Mouse (Mus musculus) B cell, adult 2 months (primary cell): Measurements from ENCODE around the gene Trim12c.
"Not testable (repeated sequence)": the region's sequence is repeated elsewhere in the genome, so short reads cannot be mapped to it uniquely, and the experiment has no call there.

Experiments
- DNase-seq, 2 experiments: peaks; one replicate each; pipeline ENCODE4 v3.0.0; 2022

Trim12c gene

DNA sequence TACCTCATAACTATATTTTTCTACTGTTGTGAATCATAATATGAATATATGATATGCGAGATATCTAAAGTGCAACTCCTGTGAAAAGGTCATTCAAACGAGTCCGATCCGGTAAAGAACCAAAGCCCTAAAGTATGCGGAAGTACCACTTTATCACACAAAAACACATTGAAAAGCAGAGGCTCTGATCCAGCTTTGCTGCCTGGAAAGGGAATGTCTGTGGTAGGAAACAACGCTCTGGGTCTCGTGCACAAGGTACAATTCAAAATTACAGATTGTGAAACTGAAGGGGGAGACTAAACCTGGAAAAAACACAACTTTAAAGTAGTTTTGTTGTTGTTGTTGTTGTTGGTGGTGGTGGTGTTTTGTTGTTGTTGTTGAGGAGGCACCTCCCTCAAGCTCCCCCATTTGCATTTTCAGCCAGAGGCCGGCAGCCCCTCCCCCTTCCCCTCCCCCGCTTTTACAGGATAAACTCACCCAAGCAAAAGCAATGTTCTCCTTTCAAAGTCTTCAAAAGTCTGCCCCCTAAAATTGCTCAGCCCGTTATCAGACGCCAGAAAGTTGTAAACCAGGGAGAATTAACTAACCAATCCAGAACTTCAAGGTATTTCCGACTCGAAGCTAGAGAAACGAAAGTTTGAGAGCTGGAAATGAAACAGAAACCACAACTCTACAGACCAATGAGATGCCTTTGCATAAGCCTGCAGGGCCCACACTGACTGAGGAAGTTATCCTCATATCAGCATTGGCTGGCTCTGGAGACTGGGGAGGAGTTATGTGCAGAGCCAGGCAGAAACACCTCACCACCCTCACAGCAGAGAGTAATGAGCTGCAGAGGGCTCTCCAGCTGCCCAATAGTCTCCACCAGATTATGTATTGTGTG, at the start of gene Trim12c:
Gene Trim12c (minus strand): TSS at position 646 of the 883 bp plus-strand sequence.
- peak; percentile 75 to 78 for DNase-seq

DNA sequence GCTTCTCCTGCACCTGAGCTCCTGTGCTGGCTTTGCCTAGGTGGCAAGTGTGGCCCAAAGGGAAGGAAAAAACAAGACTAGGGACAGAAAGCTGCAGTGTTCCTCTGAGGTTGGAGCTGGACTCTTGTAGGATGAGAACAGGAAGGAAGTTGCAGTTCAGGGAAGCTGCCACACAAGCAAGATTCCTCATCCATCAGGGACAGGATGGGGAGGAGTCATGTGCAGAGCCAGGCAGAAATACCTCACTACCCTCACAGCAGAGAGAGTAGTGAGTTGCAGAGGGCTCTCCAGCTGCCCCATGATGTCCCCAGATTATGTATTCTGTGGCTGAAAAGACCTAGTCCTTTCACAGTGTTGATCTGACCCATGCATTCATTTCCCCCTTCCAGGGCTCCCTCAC, 48.0 kb upstream of the Trim12c start:
- no peak for DNase-seq

DNA sequence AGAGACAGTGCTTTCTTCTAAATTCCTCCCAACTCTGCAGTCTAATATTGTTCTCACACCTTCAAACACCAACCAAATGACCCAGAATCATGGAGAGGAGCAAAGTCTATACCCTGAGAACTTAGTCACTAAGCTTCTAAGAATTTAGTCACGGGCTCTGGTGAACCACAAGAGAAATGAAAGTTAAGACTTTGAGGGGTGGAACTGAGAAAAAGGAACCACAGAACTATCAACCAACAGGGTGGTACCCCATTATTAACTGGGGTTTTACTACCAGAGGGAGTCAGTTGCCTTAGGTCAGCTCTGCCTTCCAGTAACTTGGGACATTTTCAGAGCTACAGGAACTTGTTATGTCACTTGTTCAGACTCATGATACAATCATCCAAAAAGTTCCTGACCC, 47.5 kb upstream of the Trim12c start, which contains the start of gene Trim30c:
Gene Trim30c (minus strand): TSS at position 140 of the 400 bp plus-strand sequence.
- DNase-seq = peak; percentile 6 to 13

DNA sequence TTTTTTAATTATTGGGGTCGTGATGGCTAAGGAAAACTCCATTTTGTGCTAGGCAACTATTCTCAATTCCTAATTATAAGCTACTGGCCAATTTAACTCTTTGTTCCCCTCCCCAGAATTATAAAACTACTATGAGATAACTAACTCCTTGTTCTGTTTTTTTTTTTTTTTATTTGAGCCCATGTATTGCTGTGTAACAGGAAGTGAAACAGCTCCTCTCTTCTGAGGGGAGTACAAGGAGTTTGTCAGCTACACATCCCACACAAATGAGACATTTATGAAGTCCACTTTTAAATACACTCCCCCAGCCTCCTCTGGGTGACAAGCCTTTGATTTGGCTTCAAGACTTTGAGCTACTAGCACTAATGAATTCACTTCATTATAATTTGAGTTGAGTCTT, 45.3 kb upstream of the Trim12c start:
- no peak for DNase-seq

DNA sequence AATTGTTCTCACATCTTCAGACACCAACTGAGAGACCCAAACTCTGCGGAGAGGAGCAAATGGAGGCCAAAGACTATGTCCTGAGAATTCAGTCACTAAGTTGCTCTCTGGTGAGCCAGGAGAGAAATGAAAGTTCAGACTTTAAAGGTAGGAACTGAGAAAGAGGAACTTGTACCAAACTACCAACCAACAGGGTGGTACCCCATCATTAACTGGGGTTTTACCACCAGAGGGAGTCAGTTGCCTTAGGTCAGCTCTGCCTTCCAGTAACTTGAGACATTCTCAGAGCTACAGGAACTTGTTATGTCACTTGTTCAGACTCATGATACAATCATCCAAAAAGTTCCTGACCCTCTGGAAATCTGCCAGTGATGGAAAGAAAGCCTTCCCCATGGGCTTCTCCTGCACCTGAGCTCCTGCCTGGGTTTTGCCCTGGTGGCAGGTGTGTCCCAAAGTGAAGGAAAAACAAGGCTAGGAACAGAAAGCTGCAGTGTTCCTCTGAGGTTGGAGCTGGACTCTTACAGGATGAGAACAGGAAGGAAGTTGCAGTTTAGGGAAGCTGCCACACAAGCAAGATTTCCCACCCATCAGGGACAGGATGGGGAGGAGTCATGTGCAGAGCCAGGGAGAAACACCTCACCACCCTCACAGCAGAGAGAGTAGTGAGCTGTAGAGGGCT, 16.7 kb upstream of the Trim12c start, which contains the start of gene Trim30b:
Gene Trim30b (minus strand): TSS at position 149 of the 679 bp plus-strand sequence.
- peak; percentile 61 to 70 for DNase-seq

DNA sequence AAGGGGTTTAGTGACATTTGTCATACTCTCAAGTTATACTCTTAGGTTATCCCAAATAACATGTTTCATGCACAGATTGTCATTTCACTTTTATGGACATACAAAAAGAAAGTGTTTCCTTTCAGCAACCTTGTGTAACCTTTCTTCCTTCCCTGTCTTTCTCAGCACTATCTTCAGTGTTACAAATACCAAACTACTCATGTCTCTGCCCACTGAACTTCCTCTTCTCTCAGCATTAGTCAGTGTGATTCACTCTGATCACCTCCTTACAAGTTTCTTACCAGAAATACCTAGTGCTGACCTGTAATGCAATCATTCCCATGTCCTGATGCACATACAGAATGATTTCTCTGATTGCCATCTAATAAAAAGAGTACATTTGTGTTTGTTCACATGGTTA, 13.2 kb upstream of the Trim12c start:
- DNase-seq = no peak

DNA sequence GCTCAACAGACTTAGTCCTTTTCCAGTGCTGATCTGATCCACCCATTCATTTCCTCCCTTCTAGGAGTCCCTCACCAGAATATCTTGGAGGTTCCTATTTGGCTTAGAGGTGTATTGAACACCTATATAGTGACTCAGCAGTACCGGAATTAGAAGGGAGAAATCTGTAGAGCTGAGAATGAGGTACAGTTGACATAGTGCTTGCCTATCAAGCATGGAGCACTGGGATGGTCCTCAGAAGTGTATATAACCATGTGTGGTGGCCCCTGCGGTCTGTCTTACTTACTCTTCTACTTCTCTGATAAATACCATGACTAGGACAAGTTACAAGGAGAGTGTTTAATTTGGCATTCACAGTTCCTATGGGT, 422 bp upstream of the Trim12c start:
- DNase-seq = no peak

DNA sequence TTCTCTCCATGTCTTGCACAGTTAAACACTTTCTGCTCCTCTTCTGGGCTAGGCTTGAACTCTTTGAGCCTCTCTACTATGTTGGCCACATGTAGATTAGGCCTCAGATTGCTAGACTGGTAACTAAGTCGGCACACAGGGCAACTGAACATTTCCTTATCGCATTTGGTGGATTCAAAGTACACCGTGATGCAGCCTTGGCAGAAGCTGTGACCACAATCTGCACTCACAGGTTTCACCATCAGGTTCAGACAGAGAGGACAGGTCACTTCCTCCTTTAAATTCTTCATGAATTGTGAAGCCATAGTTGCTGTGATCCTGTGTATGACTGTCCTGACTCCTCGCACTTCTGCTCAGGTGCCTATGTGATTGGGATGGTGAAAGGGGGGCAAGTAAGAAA, 5.1 kb downstream of the Trim12c start:
- not testable (repeated sequence) for DNase-seq

DNA sequence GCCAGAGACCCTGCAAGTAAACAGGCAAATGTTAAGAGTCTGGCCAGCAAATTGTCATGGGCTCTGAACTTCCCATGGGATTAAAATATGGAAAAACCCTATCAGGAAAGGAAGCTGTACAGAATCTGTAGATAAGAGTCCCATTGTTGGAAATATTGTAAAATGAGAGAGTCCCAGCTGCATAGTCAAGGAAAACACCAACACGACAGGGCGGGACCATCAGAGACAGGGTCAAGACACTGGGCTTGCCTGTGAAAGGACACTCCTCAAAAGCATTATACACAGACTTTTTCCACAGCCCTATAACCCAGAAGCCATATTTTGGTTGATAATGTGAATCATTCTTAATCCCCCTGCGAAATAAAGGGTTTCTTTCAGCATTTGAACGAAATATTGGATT, 12.4 kb downstream of the Trim12c start:
- not testable (repeated sequence) for DNase-seq

DNA sequence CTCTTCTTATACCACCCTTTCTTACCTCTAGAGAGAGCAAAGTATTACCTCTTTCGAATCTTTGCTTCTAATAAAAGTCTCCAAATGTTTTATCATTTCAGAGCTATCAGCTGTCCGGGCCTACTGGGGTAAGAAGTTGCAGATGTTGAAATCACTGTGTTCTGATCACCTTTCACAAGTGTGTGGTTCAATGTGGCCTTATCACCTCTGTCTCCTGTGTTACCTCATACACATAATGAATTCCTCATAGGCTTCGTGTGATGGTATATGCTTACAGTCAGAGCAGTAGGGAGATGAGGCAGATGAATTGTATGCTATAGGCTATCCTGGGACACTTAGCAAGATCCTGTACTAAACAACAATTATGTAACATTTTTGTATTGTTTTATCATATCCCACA, 17.6 kb downstream of the Trim12c start:
- not testable (repeated sequence) for DNase-seq

DNA sequence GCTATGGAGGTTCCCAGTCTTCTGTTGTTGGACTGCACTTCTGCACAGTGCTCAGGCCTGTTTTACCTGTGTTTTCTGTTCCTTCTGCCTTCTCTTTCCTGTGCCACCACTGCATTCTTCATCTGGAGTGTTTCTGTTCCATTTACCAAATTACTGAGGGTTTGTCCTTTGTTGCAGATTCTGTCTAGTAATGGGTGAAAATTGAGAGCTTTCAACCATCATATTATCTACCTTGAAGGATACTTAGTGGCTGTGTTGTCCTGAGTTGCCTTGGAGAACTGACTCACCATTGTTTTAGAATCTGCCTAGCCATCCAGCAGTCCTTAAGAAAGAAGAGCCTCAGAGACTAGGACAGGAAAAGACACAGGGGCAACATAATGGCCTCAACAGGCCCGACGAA, 24.0 kb downstream of the Trim12c start, which contains the start of gene Trim34b:
Gene Trim34b (plus strand): TSS at position 301 of the 400 bp plus-strand sequence.
- DNase-seq = not testable (repeated sequence)

DNA sequence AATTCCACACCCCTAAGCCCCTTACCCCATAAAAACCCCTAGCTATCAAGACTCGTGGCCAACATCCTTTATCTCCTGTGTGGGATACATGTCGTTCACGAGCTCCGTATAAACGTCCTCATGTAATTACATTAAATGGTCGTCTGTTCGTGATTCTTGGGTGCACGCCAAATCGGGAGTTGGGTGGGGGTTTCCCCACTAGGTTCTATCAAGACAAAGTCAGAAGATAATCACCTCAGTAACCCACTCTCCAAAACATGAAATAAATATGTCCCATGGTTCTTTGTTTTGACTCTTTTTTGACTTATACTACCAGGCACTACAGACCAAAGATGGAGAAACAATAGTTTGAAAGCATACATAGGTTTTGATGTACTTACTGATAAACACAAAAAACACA, 31.1 kb downstream of the Trim12c start:
- DNase-seq = no peak

DNA sequence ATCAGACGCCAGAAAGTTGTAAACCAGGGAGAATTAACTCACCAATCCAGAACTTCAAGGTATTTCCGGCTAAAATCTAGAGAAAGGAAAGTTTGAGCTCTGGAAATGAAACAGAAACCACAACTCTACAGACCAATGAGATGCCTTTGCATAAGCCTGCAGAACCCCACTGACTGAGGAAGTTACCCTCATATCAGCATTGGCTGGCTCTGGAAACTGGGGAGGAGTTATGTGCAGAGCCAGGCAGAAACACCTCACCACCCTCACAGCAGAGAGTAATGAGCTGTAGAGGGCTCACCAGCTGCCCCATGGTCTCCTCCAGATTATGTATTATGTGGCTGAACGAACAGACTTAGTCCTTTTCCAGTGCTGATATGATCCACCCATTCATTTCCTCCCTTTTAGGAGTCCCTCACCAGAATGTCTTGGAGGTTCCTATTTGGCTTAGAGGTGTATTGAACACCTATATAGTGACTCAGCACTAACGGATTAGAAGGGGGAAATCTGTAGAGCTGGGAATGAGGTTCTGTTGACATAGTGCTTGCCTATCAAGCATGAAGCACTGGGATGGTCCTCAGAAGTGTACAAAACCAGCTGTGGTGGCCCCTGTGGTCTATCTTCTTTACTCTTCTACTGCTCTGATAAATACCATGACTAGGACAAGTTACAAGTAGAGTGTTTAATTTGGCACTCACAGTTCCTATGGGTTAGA, 37.6 kb downstream of the Trim12c start, which contains the start of gene Trim12a:
Gene Trim12a (minus strand): TSS at position 98 of the 712 bp plus-strand sequence.
- DNase-seq = peak in 1 of 2 experiments; percentile 4

DNA sequence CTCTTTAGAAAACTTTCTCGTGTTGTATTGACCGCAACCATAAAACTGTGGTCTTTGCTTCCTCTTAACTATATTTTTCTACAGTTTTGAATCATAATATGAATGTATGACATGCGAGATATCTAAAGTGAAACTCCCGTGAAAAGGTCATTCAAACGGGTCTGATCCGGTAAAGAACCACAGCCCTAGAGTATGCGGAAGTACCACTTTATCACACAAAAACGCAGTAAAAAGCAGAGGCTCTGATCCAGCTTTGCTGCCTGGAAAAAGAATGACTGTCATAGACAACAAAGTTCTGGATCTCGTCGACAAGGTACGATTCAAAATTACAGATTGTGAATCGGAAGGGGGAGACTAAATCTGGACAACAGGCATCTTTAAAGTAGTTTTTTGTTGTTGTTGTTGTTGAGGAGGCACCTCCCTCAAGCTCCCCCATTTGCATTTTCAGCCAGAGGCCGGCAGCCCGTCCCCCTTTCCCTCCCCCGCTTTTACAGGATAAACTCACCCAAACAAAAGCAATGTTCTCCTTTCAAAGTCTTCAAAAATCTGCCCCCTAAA, 38.3 kb downstream of the Trim12c start:
- peak; percentile 60 to 63 for DNase-seq

DNA sequence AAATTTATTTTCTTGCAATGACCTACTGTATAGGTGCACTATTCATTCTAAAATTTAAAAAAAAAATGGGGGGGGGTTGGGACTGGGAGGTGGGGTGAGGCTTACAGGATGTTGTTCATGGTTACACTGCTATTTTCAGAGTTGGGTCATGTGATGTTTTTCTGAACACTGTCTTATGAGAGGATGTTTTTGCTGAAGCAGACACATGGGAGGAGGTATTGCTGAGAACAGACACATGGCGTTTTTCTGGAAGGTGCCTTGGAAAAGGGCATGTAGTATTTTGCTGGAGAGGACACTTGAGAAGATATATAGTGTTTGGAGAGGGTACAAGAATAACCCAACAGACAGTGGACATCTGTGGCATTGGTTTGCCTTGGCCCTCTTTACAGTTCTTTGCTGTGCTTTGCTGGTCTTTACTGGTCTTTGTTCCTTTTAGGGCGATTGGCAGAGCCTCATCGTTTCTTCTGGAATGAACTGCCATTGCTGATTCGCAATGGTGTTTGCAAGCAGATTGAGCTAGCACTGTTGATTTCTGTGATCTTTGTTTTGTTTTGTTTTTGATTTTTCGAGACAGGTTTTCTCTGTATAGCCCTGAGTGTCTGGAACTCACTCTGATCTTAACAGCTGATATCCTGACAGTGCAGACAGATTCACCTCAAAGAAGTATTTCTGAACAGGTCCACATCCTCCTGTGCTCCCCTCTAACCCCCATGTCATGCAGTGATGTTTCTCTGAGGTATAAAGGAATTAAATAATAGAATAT, 61.3 kb downstream of the Trim12c start:
- peak; percentile 51 to 52 for DNase-seq

DNA sequence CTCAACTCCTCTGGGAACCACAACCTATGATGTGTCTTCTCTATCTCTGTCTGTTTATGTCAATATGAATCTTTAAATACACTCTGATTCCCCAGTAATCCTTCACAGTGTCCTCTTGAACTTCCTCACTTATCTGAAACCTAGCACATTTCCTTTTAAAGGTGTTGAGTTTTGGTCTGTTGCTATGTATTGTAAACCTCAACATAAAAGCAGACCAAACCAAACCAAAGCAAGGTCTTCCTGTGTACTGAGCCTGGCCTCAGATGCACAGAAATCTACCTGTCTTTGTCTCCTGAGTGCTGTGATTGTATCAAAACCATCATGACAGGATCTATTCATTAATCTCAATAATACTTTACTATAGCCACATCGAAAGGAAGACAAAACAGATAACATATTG, 62.5 kb downstream of the Trim12c start:
- no peak for DNase-seq
